Mouse (Mus musculus): ENCODE measurements around the gene Spaca4. TPM values are rescaled to one million over a fixed set of nuclear protein-coding genes. Genes with fewer than 3 reads are reported as not detected.

The Spaca4 gene
- polyA plus RNA-seq, 1 experiment from 2014 or later = not detected

- no peak overlapping the region for H3K9ac ChIP-seq
- no peak for ATAC-seq (ENCODE audit: insufficient number of reproducible peaks, low FRiP score, low TSS enrichment, low read depth)
- H3K4me1 ChIP-seq = peaks cover 62% of the 10 kb centered on the region
- no peak overlapping the region for H3K4me3 ChIP-seq
- H3K36me3 ChIP-seq = peaks cover 45% of the 10 kb centered on the region
- H3K27me3 ChIP-seq = no peaks in the 10 kb centered on the region
- no peak overlapping the region for H3K27ac ChIP-seq
- H3K4me2 ChIP-seq = no peak overlapping the region
- WGBS = 91% methylated on average over 20 of the region's 20 CpGs
- no peaks in the 10 kb centered on the region for H3K9me3 ChIP-seq
Observed at GRCm38 (mm10) chr7:45710477-45711191, 15.0 kb downstream of the Spaca4 start.

- H3K9ac ChIP-seq = no peak overlapping the region
- ATAC-seq (ENCODE audit: insufficient number of reproducible peaks, low FRiP score, low TSS enrichment, low read depth) = no peak
- 81% methylated on average over 14 of the region's 14 CpGs for WGBS
Observed at GRCm38 (mm10) chr7:45709677-45710355, 15.8 kb downstream of the Spaca4 start.

GRCm38 (mm10) chr7:45709036-45709435 is 16.6 kb downstream of the Spaca4 start:
- H3K9ac ChIP-seq = no peak overlapping the region
- no peaks in the 10 kb centered on the region for H3K9me3 ChIP-seq
- H3K4me3 ChIP-seq = no peak overlapping the region
- peaks cover 55% of the 10 kb centered on the region for H3K4me1 ChIP-seq
- no peaks in the 10 kb centered on the region for H3K27me3 ChIP-seq
- H3K4me2 ChIP-seq = no peak overlapping the region
- no peak overlapping the region for H3K27ac ChIP-seq
- peaks cover 45% of the 10 kb centered on the region for H3K36me3 ChIP-seq
- ATAC-seq (ENCODE audit: insufficient number of reproducible peaks, low FRiP score, low TSS enrichment, low read depth) = no peak
- 54% methylated on average over 6 of the region's 6 CpGs for WGBS

More at GRCm38 (mm10) chr7:45709677-45710355, 15.8 kb downstream of the Spaca4 start:
- H3K36me3 ChIP-seq = peaks cover 45% of the 10 kb centered on the region
- H3K4me1 ChIP-seq = peaks cover 61% of the 10 kb centered on the region
- no peak overlapping the region for H3K4me3 ChIP-seq
- no peaks in the 10 kb centered on the region for H3K27me3 ChIP-seq
- no peaks in the 10 kb centered on the region for H3K9me3 ChIP-seq
- H3K27ac ChIP-seq = no peak overlapping the region
- H3K4me2 ChIP-seq = no peak overlapping the region

GRCm38 (mm10) chr7:45708221-45708761 is 17.3 kb downstream of the Spaca4 start:
- H3K9ac ChIP-seq = no peak overlapping the region
- H3K4me2 ChIP-seq = peak overlapping the region; percentile 98
- peak overlapping the region; percentile 63; the same call in 1 of the 2 replicates for H3K4me3 ChIP-seq
- H3K36me3 ChIP-seq = peaks cover 40% of the 10 kb centered on the region
- ATAC-seq (ENCODE audit: insufficient number of reproducible peaks, low FRiP score, low TSS enrichment, low read depth) = no peak
- H3K9me3 ChIP-seq = no peaks in the 10 kb centered on the region
- H3K4me1 ChIP-seq = peaks cover 56% of the 10 kb centered on the region
- no peaks in the 10 kb centered on the region for H3K27me3 ChIP-seq
- 24% methylated on average over 13 of the region's 13 CpGs for WGBS
- H3K27ac ChIP-seq = peak overlapping the region; percentile 91; the same call in 1 of the 2 replicates

- Histone ChIP-seq H3K27ac (peak overlapping the region; percentile 91), H3K4me1 (peaks cover 51% of the 10 kb centered on the region), H3K9ac (no peak overlapping the region), H3K36me3 (peaks cover 32% of the 10 kb centered on the region), H3K4me2 (peak overlapping the region; percentile 98), H3K27me3 (no peaks in the 10 kb centered on the region), H3K9me3 (no peaks in the 10 kb centered on the region), H3K4me3 (peak overlapping the region; percentile 63)
- ATAC-seq (ENCODE audit: insufficient number of reproducible peaks, low FRiP score, low TSS enrichment, low read depth) = no peak
- WGBS = under 1% methylated on average over 27 of the region's 27 CpGs
Observed at GRCm38 (mm10) chr7:45707375-45707967, 18.1 kb downstream of the Spaca4 start.

GRCm38 (mm10) chr7:45706721-45707241 is 18.8 kb downstream of the Spaca4 start:
- no peak for ATAC-seq (ENCODE audit: insufficient number of reproducible peaks, low FRiP score, low TSS enrichment, low read depth)
- Histone ChIP-seq H3K4me1 (peaks cover 48% of the 10 kb centered on the region), H3K4me2 (peak overlapping the region; percentile 98), H3K4me3 (peak overlapping the region; percentile 63), H3K9me3 (no peaks in the 10 kb centered on the region), H3K27me3 (no peaks in the 10 kb centered on the region), H3K9ac (peak overlapping the region; percentile 75), H3K36me3 (peaks cover 25% of the 10 kb centered on the region), H3K27ac (peak overlapping the region; percentile 91)
- 1% methylated on average over 39 of the region's 45 CpGs for WGBS

- Histone ChIP-seq H3K4me3 (peak overlapping the region; percentile 63), H3K36me3 (peaks cover 16% of the 10 kb centered on the region), H3K4me1 (peaks cover 55% of the 10 kb centered on the region), H3K4me2 (peak overlapping the region; percentile 98), H3K9me3 (no peaks in the 10 kb centered on the region), H3K27me3 (no peaks in the 10 kb centered on the region), H3K27ac (peak overlapping the region; percentile 91), H3K9ac (peak overlapping the region; percentile 75)
- no peak for ATAC-seq (ENCODE audit: insufficient number of reproducible peaks, low FRiP score, low TSS enrichment, low read depth)
- WGBS = 3% methylated on average over 7 of the region's 7 CpGs
Observed at GRCm38 (mm10) chr7:45705873-45706281, 19.7 kb downstream of the Spaca4 start.

GRCm38 (mm10) chr7:45705443-45705864 is 20.2 kb downstream of the Spaca4 start:
- no peak for ATAC-seq (ENCODE audit: insufficient number of reproducible peaks, low FRiP score, low TSS enrichment, low read depth)
- Histone ChIP-seq H3K27ac (peak overlapping the region; percentile 91), H3K9me3 (no peaks in the 10 kb centered on the region), H3K36me3 (peaks cover 12% of the 10 kb centered on the region), H3K4me3 (peak overlapping the region; percentile 63), H3K4me2 (peak overlapping the region; percentile 98), H3K27me3 (peaks cover 2% of the 10 kb centered on the region), H3K9ac (peak overlapping the region; percentile 75; the same call in 1 of the 2 replicates), H3K4me1 (peaks cover 58% of the 10 kb centered on the region)
- 0% methylated on average over 21 of the region's 21 CpGs for WGBS

- no peaks in the 10 kb centered on the region for H3K9me3 ChIP-seq
- H3K27me3 ChIP-seq = peaks cover 8% of the 10 kb centered on the region
- H3K36me3 ChIP-seq = peaks cover 7% of the 10 kb centered on the region
- WGBS = under 1% methylated on average over 36 of the region's 36 CpGs
- H3K27ac ChIP-seq = peak within 1 kb of the TSS; percentile 91
- peak; percentile 93 for ATAC-seq (ENCODE audit: insufficient number of reproducible peaks, low FRiP score, low TSS enrichment, low read depth)
- peaks cover 63% of the 10 kb centered on the region for H3K4me1 ChIP-seq
- peak within 1 kb of the TSS; percentile 98 for H3K4me2 ChIP-seq
- H3K4me3 ChIP-seq = peak within 1 kb of the TSS; percentile 63
- peak within 1 kb of the TSS; percentile 75 for H3K9ac ChIP-seq
Observed at GRCm38 (mm10) chr7:45704730-45705442, 20.7 kb downstream of the Spaca4 start, which contains the start of gene Dbp. TSS of gene Dbp (plus strand) at chr7:45705088.

- H3K27ac ChIP-seq = peak overlapping the region; percentile 85
- no peaks in the 10 kb centered on the region for H3K36me3 ChIP-seq
- no peaks in the 10 kb centered on the region for H3K9me3 ChIP-seq
- peaks cover 16% of the 10 kb centered on the region for H3K27me3 ChIP-seq
- H3K4me3 ChIP-seq = peak overlapping the region; percentile 63
- H3K4me2 ChIP-seq = peak overlapping the region; percentile 98
- peak; percentile 30; the same call in 1 of the 2 replicates for ATAC-seq (ENCODE audit: insufficient number of reproducible peaks, low FRiP score, low TSS enrichment, low read depth)
- WGBS = under 1% methylated on average over 13 of the region's 13 CpGs
- peaks cover 71% of the 10 kb centered on the region for H3K4me1 ChIP-seq
- H3K9ac ChIP-seq = no peak overlapping the region
Observed at GRCm38 (mm10) chr7:45704046-45704559, 21.5 kb downstream of the Spaca4 start.
